Mouse (Mus musculus) layer of hippocampus, adult 2 months (tissue): ENCODE measurements around the gene Szrd1. TPM values are rescaled to one million over a fixed set of nuclear protein-coding genes. Genes with fewer than 3 reads are reported as not detected.

Experiments
- DNase-seq, 2 experiments: peaks; one replicate each; pipeline ENCODE4 v3.0.0; 2022; ENCODE audit warnings: low spot score in 2 of 2
- H3K27ac ChIP-seq: fragments of 200-600 bp; 2 replicates; pipeline ENCODE4 v1.8.1; 2022
- H3K4me3 ChIP-seq: fragments of 200-600 bp; 2 replicates; pipeline ENCODE4 v1.8.1; 2022; ENCODE audit warnings: mild to moderate bottlenecking
- CTCF ChIP-seq: fragments of 200-600 bp; conservative IDR thresholded peaks from 2 replicates; pipeline ENCODE4 v1.8.1; 2022; ENCODE audit warnings: antibody characterized with exemption, mild to moderate bottlenecking, moderate library complexity
- total RNA-seq, 2 experiments: library from RNA; stranded (reverse); gene quantifications; 2 replicates each; pipeline ENCODE4 v1.2.3; 2021

Gene Szrd1
- total RNA-seq, 2 experiments from 2014 or later = 49.7 to 54.3 TPM

DNA sequence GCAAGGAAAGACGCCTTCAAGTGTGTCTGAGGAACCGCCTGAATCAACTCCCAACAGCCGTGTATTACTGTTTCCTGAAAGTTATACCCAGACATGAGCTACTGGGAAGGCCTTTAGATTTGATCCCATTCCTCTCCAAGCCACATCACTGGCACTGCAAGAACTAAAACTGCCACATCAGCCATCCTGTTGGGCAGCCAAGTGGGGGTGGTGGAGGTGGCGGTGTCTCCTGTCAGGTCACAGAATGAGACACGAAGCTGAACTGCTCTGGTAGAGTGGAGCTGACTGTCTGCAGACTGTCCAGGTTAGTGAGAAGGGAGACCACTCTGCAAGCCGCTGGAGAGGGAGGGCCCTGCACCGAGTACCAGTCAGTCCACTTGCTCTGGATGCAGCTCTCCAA lies 16.9 kb downstream of the Szrd1 start:
- H3K27ac ChIP-seq = no peak overlapping the region
- DNase-seq = no peak
- no peak for TF ChIP-seq CTCF

DNA sequence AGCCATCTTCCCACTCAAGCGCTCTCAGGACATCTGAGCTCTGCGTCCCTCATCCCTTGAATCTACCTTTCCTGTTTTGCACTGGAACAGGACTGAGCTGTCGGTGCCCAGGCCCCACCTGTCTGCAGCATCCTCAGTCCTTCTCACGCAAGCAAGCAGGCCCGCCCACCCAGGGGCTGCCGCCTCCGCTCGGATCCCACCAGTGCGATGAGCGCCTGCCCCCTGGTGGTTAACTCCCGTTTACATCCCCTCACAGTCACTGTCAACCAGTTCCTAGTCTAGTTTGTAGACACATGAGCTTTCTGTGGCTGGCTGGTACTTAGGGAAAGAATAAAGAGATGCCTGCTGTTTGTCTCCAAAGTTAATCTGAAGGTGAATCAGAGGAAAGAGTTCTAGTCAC lies 18.9 kb downstream of the Szrd1 start:
- DNase-seq = peak; percentile 73

More for the DNA sequence above, 16.9 kb downstream of the Szrd1 start:
- H3K4me3 ChIP-seq = no peak overlapping the region

DNA sequence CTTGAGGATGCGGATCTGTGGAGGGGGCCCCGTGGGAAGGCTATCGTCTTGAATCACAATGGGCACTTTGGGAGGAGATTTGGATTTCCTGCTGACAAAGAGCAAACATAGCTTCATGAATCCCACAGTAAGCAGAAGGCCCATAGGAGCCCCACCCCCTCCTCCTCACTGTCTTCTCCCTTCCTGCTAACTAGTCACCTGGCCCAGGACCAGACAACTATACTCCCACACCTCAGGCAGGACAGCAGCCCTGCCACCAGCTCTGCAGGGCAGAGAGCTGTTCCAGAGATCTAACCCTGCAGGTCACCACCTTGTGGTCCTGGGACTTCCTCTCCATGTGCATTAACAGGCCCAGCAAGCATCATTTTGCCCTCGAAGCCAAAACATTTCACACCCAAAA lies 20.9 kb downstream of the Szrd1 start:
- no peak for DNase-seq
- no peak for TF ChIP-seq CTCF
- Histone ChIP-seq H3K27ac (peak overlapping the region; percentile 46; the same call in 1 of the 2 replicates), H3K4me3 (no peak overlapping the region)

More for the DNA sequence above, 18.9 kb downstream of the Szrd1 start:
- Histone ChIP-seq H3K27ac (no peak overlapping the region), H3K4me3 (no peak overlapping the region)
- TF ChIP-seq CTCF = peak; percentile 85

DNA sequence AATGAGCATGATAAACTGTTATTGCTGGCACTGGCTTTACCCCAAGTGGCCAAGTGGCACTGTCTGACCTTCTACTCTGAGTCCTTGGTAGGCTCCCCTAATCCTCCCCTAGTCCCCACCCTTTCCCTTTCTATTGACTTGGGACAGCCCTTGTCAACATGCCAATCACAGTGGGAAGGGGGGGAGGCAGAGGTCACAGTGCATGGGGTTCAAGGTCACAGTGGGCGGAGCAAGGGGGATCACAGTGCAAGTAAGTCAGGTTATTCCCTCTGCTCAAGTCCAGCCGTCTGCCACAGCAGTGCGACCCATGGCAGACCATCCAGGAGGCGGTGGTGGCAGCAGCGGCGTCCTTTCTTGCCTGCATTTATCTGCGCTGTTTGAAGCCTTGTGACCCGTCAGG lies 24.2 kb downstream of the Szrd1 start:
- peak overlapping the region; percentile 80; the same call in 1 of the 2 replicates for H3K27ac ChIP-seq
- DNase-seq = no peak
- H3K4me3 ChIP-seq = no peak overlapping the region
- no peak for TF ChIP-seq CTCF

DNA sequence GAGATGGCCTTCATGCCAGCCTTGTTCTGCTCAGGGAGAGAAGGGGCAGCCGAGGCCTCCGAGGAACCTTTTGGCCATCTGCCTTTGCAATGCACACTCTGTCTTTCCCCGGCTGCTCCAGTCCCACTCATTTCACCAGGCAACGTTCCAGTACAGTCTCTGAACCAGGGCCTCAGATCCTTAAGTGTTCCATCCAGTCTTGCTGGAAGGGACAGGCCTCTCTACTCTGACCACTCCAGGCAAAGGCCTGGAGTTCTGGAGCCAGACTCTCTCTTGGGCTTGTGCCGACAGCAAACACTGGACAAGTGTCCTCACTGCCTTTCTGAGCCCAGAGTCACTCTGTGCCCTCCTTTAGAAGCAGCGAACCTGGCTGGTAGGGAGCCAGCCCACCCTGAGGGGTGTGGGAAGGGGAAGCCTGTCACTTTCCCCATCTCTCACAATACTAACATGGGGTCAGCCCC lies 25.0 kb downstream of the Szrd1 start:
- peak; percentile 43 to 46 for DNase-seq
- no peak for TF ChIP-seq CTCF
- Histone ChIP-seq H3K27ac (peak overlapping the region; percentile 80), H3K4me3 (no peak overlapping the region)

DNA sequence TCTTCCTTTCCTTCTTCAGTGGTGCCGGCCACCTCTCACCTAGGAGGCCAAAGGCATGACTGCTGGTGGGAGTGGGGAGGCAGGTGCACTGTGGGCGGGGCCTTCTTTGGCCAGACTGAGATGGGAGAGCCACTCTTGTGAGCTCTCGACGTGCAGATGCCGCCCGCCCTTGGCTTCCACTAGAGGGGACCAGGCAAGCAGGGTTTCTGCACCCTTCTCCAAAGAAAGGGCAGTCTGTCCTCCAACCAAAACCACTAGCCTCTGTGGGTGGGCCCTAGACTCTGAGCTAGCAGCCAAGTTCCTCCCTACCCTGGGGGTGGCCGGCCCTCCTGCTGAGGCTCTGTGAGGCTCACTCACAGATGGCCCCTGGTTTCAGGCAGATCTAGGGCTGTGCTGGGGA lies 25.7 kb downstream of the Szrd1 start:
- DNase-seq = no peak
- H3K27ac ChIP-seq = peak overlapping the region; percentile 80
- TF ChIP-seq CTCF = peak; percentile 24; the same call in 1 of the 2 replicates
- H3K4me3 ChIP-seq = no peak overlapping the region

DNA sequence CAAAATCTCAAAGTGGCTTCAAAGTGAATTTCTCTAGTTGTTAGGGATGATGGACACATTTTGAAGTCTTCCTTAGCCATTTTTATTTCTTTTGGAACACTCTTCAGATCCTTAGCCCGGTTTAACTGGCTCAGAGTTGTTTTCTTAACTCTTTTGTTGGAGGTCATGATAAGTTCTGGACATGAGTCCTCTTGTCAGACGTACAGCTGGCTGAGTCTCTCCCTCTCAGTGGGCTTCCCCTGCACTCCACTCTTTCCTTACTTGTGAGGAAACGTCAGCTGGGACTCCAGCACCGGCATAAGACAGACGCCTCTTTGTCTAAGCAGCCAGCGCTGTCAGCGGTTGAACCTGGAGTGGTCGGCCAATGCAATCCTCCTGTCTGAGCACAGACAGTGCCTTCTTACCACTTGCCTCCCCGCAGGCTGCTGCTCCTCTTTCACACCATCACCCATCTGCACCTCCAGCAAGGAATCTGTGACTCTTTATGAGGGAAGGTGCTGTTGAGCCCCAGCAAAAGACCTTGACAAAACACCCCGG lies 31.3 kb downstream of the Szrd1 start:
- Histone ChIP-seq H3K27ac (no peak overlapping the region), H3K4me3 (no peak overlapping the region)
- TF ChIP-seq CTCF = no peak
- no peak for DNase-seq

DNA sequence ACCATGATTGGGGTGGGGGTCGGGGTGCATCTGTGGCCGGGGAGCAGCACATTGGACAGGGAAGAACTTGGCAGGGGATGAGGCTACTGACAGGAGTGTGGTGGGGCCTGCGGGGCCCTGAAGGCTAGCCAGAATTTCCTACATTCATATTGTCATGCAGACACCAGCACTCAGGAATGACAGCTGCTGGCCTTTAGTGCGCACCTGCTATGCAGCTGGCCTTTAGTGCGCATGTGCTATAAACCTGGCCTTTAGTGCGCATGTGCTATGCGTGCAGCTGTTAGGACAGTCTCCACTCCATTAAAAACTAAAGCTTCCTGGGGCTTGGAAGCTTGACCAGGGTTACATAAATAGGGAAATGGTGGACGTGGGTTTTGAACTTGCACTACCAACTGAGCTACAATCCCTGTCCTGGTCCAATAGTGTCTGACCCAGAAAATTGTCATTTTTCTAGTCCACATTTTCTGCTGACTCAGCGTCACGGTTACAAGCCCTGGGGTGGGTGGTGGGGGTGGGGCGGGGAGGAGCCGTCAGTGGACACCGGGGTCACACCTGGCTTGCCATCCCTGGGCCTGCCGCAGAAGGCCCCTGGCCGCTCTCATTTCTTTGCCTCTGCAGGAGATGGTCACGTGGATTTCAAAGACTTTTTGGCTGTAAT lies 32.9 kb downstream of the Szrd1 start:
- Histone ChIP-seq H3K27ac (no peak overlapping the region), H3K4me3 (no peak overlapping the region)
- no peak for DNase-seq
- TF ChIP-seq CTCF = no peak

DNA sequence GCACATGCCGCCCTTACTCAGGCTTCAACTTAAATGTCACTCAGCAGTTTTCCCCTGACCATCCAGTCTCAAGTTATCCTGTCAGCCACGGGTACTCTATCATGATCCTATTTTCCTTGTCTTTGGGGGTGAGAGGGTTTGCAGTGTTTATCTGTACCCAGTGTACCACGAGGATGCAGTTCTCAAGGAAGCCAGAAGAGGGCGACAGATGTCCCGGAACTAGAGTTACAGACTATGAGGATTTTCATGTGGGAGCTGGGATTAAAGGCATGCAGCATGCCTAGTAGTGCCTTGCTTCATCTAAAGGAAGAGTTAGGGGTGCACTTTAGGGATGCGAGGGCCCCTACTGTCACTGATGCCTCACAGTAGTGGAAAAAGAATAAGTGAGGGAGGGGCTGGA lies 37.7 kb downstream of the Szrd1 start:
- H3K4me3 ChIP-seq = no peak overlapping the region
- H3K27ac ChIP-seq = no peak overlapping the region
- peak; percentile 69 for TF ChIP-seq CTCF
- no peak for DNase-seq

DNA sequence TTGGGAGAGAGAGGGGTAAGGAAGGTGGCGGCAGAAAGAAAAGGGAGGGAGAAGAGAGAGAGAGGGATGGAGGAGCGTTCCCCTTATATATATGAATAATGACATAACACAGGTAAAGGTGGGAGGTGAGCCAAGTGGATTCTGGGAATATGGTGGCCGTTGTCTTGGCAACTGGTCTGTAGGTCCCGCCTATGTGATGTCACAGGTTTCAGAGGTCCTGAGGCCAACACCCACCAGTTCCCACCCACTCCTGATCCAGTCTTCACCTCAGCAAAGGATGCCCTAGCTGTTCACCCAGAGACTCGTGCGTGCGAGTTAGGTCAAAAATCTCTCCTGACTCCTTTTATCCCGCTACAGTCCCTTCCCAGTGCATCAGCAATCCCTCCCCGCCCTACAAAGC lies 38.3 kb downstream of the Szrd1 start:
- DNase-seq = no peak
- H3K27ac ChIP-seq = no peak overlapping the region
- H3K4me3 ChIP-seq = no peak overlapping the region
- TF ChIP-seq CTCF = no peak

DNA sequence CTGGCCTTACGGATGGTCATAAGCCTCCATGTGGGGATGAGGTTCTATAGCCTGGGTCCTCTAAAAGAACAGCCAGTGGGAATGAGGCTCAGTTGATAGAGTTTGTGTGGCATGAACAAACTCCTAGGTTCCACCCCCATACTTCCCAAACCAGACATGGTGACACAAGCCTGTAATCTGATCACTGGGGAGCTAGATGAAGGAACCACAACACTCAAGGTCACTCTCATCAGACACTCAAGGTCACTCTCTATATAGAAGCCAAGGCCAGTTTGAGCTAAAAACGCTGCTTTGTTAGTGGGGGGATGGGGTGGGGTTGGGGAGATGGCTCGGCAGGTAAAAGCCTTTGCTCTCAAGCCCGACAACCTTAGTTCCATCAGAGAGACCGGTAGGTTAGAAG lies 39.6 kb downstream of the Szrd1 start:
- no peak for DNase-seq
- Histone ChIP-seq H3K4me3 (no peak overlapping the region), H3K27ac (no peak overlapping the region)
- no peak for TF ChIP-seq CTCF

DNA sequence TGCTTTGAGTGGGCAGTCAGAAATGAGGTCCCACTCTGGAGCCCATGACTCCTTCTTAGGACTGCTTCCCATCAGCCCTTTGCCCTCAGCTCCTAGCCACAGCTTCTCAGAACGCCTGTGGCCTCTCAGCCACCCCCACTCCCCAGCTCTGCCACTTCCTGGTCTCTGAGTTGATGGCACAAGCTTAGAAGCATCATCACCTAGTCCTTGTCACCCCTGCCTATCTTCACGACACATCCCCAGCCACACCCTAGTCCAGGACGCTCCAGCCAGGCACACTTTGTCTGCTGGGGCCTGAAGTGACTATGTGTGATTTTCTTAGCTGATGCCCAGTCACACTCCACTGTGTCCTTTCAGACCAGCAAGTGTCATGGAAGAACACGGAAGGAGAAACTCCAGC lies 40.6 kb downstream of the Szrd1 start:
- H3K4me3 ChIP-seq = no peak overlapping the region
- TF ChIP-seq CTCF = no peak
- DNase-seq = no peak
- H3K27ac ChIP-seq = no peak overlapping the region

DNA sequence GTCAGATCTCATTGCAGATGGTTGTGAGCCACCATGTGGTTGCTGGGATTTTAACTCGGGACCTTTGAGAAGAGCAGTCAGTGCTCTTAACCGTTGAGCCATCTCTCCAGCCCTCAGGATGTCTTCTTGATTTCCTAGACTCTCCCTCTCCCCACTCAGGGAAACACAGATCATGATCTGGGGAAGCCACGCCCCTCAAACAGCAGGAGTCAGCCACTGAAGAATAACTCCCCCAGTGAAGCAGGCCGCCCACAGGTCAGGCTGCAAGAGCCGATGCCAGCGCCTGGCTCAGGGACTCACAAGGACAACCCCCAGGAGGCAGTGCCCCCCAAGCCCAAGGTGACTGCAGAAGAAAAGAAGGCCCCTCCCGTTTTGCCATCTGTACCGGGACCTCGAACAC lies 42.9 kb downstream of the Szrd1 start:
- 0 out of 2 replicates have a peak, but pooled peaks have one; percentile 7 for TF ChIP-seq CTCF
- Histone ChIP-seq H3K27ac (no peak overlapping the region), H3K4me3 (no peak overlapping the region)
- DNase-seq = no peak

DNA sequence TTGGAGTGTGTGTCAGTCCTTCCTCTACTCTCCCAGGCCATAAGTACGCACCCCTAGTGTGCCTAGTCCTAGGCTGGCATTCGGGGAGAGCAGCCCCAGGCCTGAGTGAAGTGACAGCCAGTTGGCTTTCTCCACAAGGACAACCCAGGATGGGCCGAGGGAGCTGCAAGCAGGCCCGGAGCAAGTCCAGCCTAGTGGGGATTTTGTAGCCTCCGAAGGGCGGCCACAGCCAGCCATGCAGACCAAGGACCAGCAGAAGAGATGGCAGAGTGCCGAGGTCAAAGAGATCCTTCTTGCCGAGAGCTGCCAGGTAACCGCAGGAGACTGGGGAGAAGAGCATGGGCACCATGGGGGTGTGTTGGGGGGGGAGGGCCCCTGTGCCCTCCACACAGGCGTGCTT lies 44.6 kb downstream of the Szrd1 start:
- no peak overlapping the region for H3K27ac ChIP-seq
- no peak for DNase-seq
- no peak overlapping the region for H3K4me3 ChIP-seq
- TF ChIP-seq CTCF = no peak
